Mouse (Mus musculus): ENCODE measurements around the gene Gm14434. TPM values are rescaled to one million over a fixed set of nuclear protein-coding genes. Genes with fewer than 3 reads are reported as not detected.
"Not testable (repeated sequence)": the region's sequence is repeated elsewhere in the genome, so short reads cannot be mapped to it uniquely, and the experiment has no call there.

The Gm14434 gene
- 7.5 and 35.4 TPM in 2 replicates for polyA plus RNA-seq (2015; fragmentation: Nextera tagmentation; extraction: Ambion mirVana)

- not testable (repeated sequence) for H3K9ac ChIP-seq; H3K27ac ChIP-seq (replicated peaks); H3K27me3 ChIP-seq; H3K9me3 ChIP-seq; H3K4me2 ChIP-seq; ATAC-seq (ENCODE audit: low read depth); H3K4me1 ChIP-seq (replicated peaks); H3K4me3 ChIP-seq; H3K36me3 ChIP-seq
- no CpG with 5 or more reads among the region's 4 CpGs for WGBS
Measured at GRCm38 (mm10) chr2:176486683-176487082, at the start of gene Gm14434. Gm14434 (minus strand) TSS chr2:176486783.

- not testable (repeated sequence) for H3K4me1 ChIP-seq (replicated peaks); H3K4me3 ChIP-seq; H3K4me2 ChIP-seq; H3K27me3 ChIP-seq; H3K36me3 ChIP-seq; H3K27ac ChIP-seq (replicated peaks); ATAC-seq (ENCODE audit: low read depth); H3K9ac ChIP-seq; H3K9me3 ChIP-seq
- no CpG with 5 or more reads among the region's 9 CpGs for WGBS
Measured at GRCm38 (mm10) chr2:176520756-176521155, 34.2 kb upstream of the Gm14434 start, which contains the start of gene Zfp967. Zfp967 (plus strand) TSS chr2:176521056.

- H3K27me3 ChIP-seq; H3K9ac ChIP-seq; H3K36me3 ChIP-seq; H3K4me1 ChIP-seq (replicated peaks); H3K4me3 ChIP-seq; H3K27ac ChIP-seq (replicated peaks); H3K9me3 ChIP-seq; ATAC-seq (ENCODE audit: low read depth); H3K4me2 ChIP-seq: not testable (repeated sequence)
- no CpG with 5 or more reads among the region's 6 CpGs for WGBS
Measured at GRCm38 (mm10) chr2:176423294-176423693, 63.3 kb downstream of the Gm14434 start, which contains the start of gene Gm14435. Gm14435 (plus strand) TSS chr2:176423594.

Other genes with a start within 250 kb of the Gm14434 start
- not detected in 2 replicates for gene Gm11009, start 167.3 kb downstream of the Gm14434 start, polyA plus RNA-seq (2015; fragmentation: Nextera tagmentation; extraction: Ambion mirVana)
- 10.0 and 12.2 TPM in 2 replicates for gene Gm14435, start 63.2 kb downstream of the Gm14434 start, polyA plus RNA-seq (2015; fragmentation: Nextera tagmentation; extraction: Ambion mirVana)
- not detected in 2 replicates for gene Zfp967, start 34.3 kb upstream of the Gm14434 start, polyA plus RNA-seq (2015; fragmentation: Nextera tagmentation; extraction: Ambion mirVana)
- gene Gm14308, start 149.6 kb upstream of the Gm14434 start, polyA plus RNA-seq (2015; fragmentation: Nextera tagmentation; extraction: Ambion mirVana), result 20.6 and 30.9 TPM in 2 replicates
- 7.5 and 8.6 TPM in 2 replicates for gene Zfp973, start 183.7 kb upstream of the Gm14434 start, polyA plus RNA-seq (2015; fragmentation: Nextera tagmentation; extraction: Ambion mirVana)
- gene Gm14305, start 221.5 kb upstream of the Gm14434 start, polyA plus RNA-seq (2015; fragmentation: Nextera tagmentation; extraction: Ambion mirVana), result 32.4 and 39.1 TPM in 2 replicates